ENCODE assay signal across 8 mouse cellular contexts in genomic region chr5:134907135-134907534, GRCm38 (mm10). TPM values are rescaled to one million over a fixed set of nuclear protein-coding genes. Genes with fewer than 3 reads are reported as not detected.
DNase-seq lines count a peak whose midpoint lies in the region; ATAC-seq lines count a peak whose summit lies in the region.

No protein-coding gene starts in this region.

- 0 out of 2 replicates have a peak, but pooled peaks cover 4% of the 10 kb centered on the region for H3K27me3 ChIP-seq in embryonic facial prominence, embryonic 12.5 days
- no peaks in the 10 kb centered on the region for H3K27me3 ChIP-seq in limb, embryonic 10.5 days (ENCODE audit: low read depth, poor library complexity, severe bottlenecking)
- no peaks in the 10 kb centered on the region for H3K27me3 ChIP-seq in midbrain, embryonic 16.5 days (ENCODE audit: control insufficient read depth, insufficient read depth, low read depth, low read length)

- no peak overlapping the region for H3K27ac ChIP-seq in embryonic facial prominence, embryonic 12.5 days
- H3K27ac ChIP-seq in limb, embryonic 10.5 days, result peak overlapping the region; percentile 22; the same call in 1 of the 2 replicates
- no peak overlapping the region for H3K27ac ChIP-seq in midbrain, embryonic 16.5 days (ENCODE audit: low read length)

- WGBS in embryonic facial prominence, embryonic 12.5 days, result 2% methylated on average over 13 of the region's 13 CpGs
- WGBS in limb, embryonic 10.5 days, result under 1% methylated on average over 13 of the region's 13 CpGs
- 1% methylated on average over 13 of the region's 13 CpGs for WGBS in midbrain, embryonic 16.5 days

- no peaks in the 10 kb centered on the region for H3K9me3 ChIP-seq in embryonic facial prominence, embryonic 12.5 days
- no peaks in the 10 kb centered on the region for H3K9me3 ChIP-seq in limb, embryonic 10.5 days (replicated peaks)
- H3K9me3 ChIP-seq in midbrain, embryonic 16.5 days (replicated peaks; ENCODE audit: control insufficient read depth, low read length, poor library complexity, severe bottlenecking), result no peaks in the 10 kb centered on the region

- no peak overlapping the region for H3K9ac ChIP-seq in embryonic facial prominence, embryonic 12.5 days
- no peak overlapping the region for H3K9ac ChIP-seq in midbrain, embryonic 16.5 days (ENCODE audit: low read depth, low read length)

- no peak overlapping the region for H3K4me2 ChIP-seq in embryonic facial prominence, embryonic 12.5 days (replicated peaks)
- H3K4me2 ChIP-seq in midbrain, embryonic 16.5 days (ENCODE audit: low read length), result no peak overlapping the region

- no peaks in the 10 kb centered on the region for H3K36me3 ChIP-seq in embryonic facial prominence, embryonic 12.5 days
- H3K36me3 ChIP-seq in limb, embryonic 10.5 days, result no peaks in the 10 kb centered on the region
- H3K36me3 ChIP-seq in midbrain, embryonic 16.5 days (ENCODE audit: control insufficient read depth, insufficient read depth, low read length), result no peaks in the 10 kb centered on the region

- H3K4me1 ChIP-seq in embryonic facial prominence, embryonic 12.5 days, result no peaks in the 10 kb centered on the region
- no peaks in the 10 kb centered on the region for H3K4me1 ChIP-seq in limb, embryonic 10.5 days
- H3K4me1 ChIP-seq in midbrain, embryonic 16.5 days (ENCODE audit: control insufficient read depth, insufficient read depth, low read length), result no peaks in the 10 kb centered on the region; the same call in 1 of the 2 replicates

- ATAC-seq in embryonic facial prominence, embryonic 12.5 days (ENCODE audit: insufficient number of reproducible peaks, insufficient read depth, low FRiP score, low TSS enrichment), result peak; percentile 80; the same call in 1 of the 2 replicates
- peak; percentile 45; the same call in 1 of the 2 replicates for ATAC-seq in midbrain, embryonic 16.5 days

- DNase-seq in 416B (ENCODE audit: low read depth), result peak; percentile 91
- peak; percentile 96 for DNase-seq in adrenal gland, postnatal 25 days
- DNase-seq in heart, adult 11 months, result peak; percentile 97
- DNase-seq in kidney, adult 18-20 months, result peak; percentile 95
- peak; percentile 97 for DNase-seq in limb, embryonic 10.5 days (ENCODE audit: low spot score)
- DNase-seq in spleen, postnatal 36 days (ENCODE audit: low spot score in 2 of 2), result peak; percentile 77 to 85

- H3K4me3 ChIP-seq in embryonic facial prominence, embryonic 12.5 days, result no peak overlapping the region
- no peak overlapping the region for H3K4me3 ChIP-seq in limb, embryonic 10.5 days
- no peak overlapping the region for H3K4me3 ChIP-seq in midbrain, embryonic 16.5 days (ENCODE audit: low read depth, low read length)

RNA-seq across cellular contexts. Expression of gene Tmem270, which starts 0.6 kb away (rescaled TPM):
- not detected in 2 replicates for total RNA-seq in adrenal gland, postnatal 25 days (2021)
- not detected in 2 replicates for polyA plus RNA-seq in embryonic facial prominence, embryonic 12.5 days (2016; fragmentation: Nextera tagmentation; extraction: Ambion mirVana)
- polyA plus RNA-seq in limb, embryonic 10.5 days (2016; fragmentation: Nextera tagmentation; extraction: Ambion mirVana), result not detected in 2 replicates
- not detected in 2 replicates for polyA plus RNA-seq in midbrain, embryonic 16.5 days (2015; fragmentation: Nextera tagmentation; extraction: Ambion mirVana)

RNA-seq across cellular contexts. Expression of gene Cldn13, which starts 8.2 kb away (rescaled TPM):
- not detected in 2 replicates for total RNA-seq in adrenal gland, postnatal 25 days (2021)
- polyA plus RNA-seq in embryonic facial prominence, embryonic 12.5 days (2016; fragmentation: Nextera tagmentation; extraction: Ambion mirVana), result 2.4 and 2.9 TPM in 2 replicates
- 2.1 and 2.3 TPM in 2 replicates for polyA plus RNA-seq in limb, embryonic 10.5 days (2016; fragmentation: Nextera tagmentation; extraction: Ambion mirVana)
- not detected in 2 replicates for polyA plus RNA-seq in midbrain, embryonic 16.5 days (2015; fragmentation: Nextera tagmentation; extraction: Ambion mirVana)

RNA-seq across cellular contexts. Expression of gene Mettl27, which starts 25.0 kb away (rescaled TPM):
- total RNA-seq in adrenal gland, postnatal 25 days (2021), result 24.9 and 39.9 TPM in 2 replicates
- polyA plus RNA-seq in embryonic facial prominence, embryonic 12.5 days (2016; fragmentation: Nextera tagmentation; extraction: Ambion mirVana), result 21.7 and 21.8 TPM in 2 replicates
- polyA plus RNA-seq in limb, embryonic 10.5 days (2016; fragmentation: Nextera tagmentation; extraction: Ambion mirVana), result 11.0 and 16.5 TPM in 2 replicates
- 6.4 and 6.6 TPM in 2 replicates for polyA plus RNA-seq in midbrain, embryonic 16.5 days (2015; fragmentation: Nextera tagmentation; extraction: Ambion mirVana)

RNA-seq across cellular contexts. Expression of gene Cldn4, which starts 39.6 kb away (rescaled TPM):
- total RNA-seq in adrenal gland, postnatal 25 days (2021), result not detected in 2 replicates
- polyA plus RNA-seq in embryonic facial prominence, embryonic 12.5 days (2016; fragmentation: Nextera tagmentation; extraction: Ambion mirVana), result 11.8 and 14.6 TPM in 2 replicates
- polyA plus RNA-seq in limb, embryonic 10.5 days (2016; fragmentation: Nextera tagmentation; extraction: Ambion mirVana), result 9.8 and 10.0 TPM in 2 replicates
- not detected in 2 replicates for polyA plus RNA-seq in midbrain, embryonic 16.5 days (2015; fragmentation: Nextera tagmentation; extraction: Ambion mirVana)
